Mouse (Mus musculus) bone marrow macrophage, adult 2 months (primary cell): ENCODE results near the gene Rab5c.

Experiments
- CTCF ChIP-seq: IDR thresholded peaks from 2 replicates; pipeline ENCODE4 v1.5.1; 2012; ENCODE audit warnings: low read depth, mild to moderate bottlenecking, low read length, moderate library complexity
- POLR2A ChIP-seq: IDR thresholded peaks from 2 replicates; pipeline ENCODE4 v1.6.1; 2012; ENCODE audit warnings: mild to moderate bottlenecking, low read depth, low read length, borderline replicate concordance

DNA sequence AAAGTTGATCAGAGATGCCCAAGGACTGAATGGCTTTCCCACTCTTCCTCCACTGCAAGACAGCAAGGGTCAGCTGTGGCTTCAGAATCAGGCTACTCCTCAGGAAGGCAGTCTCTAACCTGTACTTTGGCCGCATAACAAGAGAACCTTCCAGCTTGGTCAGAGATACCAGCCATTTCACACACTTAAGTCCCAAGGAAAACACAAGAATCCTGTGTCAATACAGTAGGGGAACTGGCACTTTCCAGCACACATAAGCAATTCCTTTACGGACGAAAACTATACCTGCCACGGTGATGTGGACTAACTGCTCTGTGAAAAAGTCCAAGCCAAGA is 1.3 kb downstream of the Rab5c start:
- TF ChIP-seq CTCF: no peak
- no peak for TF ChIP-seq POLR2A
